Mouse (Mus musculus) spleen, adult 2 months (tissue): ENCODE measurements around the gene Cep95. TPM values are rescaled to one million over a fixed set of nuclear protein-coding genes. Genes with fewer than 3 reads are reported as not detected.

Experiments used
- DNase-seq, 2 experiments: peaks; one replicate each; pipeline versions ENCODE4 v3.0.0 to v3.0.0-alpha.2; 2012 to 2021; ENCODE audit warnings: low spot score in 2 of 2, low read depth in 1 of 2
- H3K27ac ChIP-seq: fragments of 200-500 bp; 2 replicates; pipeline ENCODE4 v1.5.1; 2012; ENCODE audit warnings: low read length, inconsistent platforms; ENCODE audit not compliant: insufficient read depth
- H3K27me3 ChIP-seq: fragments of 200-500 bp; 2 replicates; pipeline ENCODE4 v1.6.1; 2012; ENCODE audit warnings: mild to moderate bottlenecking, moderate library complexity, low read length, inconsistent platforms; ENCODE audit not compliant: control insufficient read depth, insufficient read depth
- H3K36me3 ChIP-seq: fragments of 200-500 bp; 2 replicates; pipeline ENCODE4 v1.6.1; 2012; ENCODE audit warnings: mild to moderate bottlenecking, low read length, inconsistent platforms; ENCODE audit not compliant: control insufficient read depth, insufficient read depth
- H3K4me1 ChIP-seq: fragments of 200-500 bp; 2 replicates; pipeline ENCODE4 v1.6.1; 2011; ENCODE audit warnings: inconsistent platforms; ENCODE audit not compliant: control insufficient read depth, insufficient read depth, insufficient read length
- H3K4me3 ChIP-seq: fragments of 200-500 bp; 2 replicates; pipeline ENCODE4 v1.5.1; 2011; ENCODE audit warnings: mild to moderate bottlenecking, inconsistent platforms; ENCODE audit not compliant: insufficient read depth, insufficient read length; ENCODE audit errors: extremely low read depth
- CTCF ChIP-seq: fragments of 200-500 bp; IDR thresholded peaks from 2 replicates; pipeline ENCODE4 v1.5.1; 2011; ENCODE audit warnings: mild to moderate bottlenecking, inconsistent platforms; ENCODE audit not compliant: insufficient read depth, insufficient read length, insufficient replicate concordance; ENCODE audit errors: extremely low read depth
- POLR2A ChIP-seq: fragments of 200-500 bp; IDR thresholded peaks from 2 replicates; pipeline ENCODE4 v1.6.1; 2011; ENCODE audit warnings: low read depth, low read length, inconsistent platforms
- WGBS: fragments of 180-500 bp; shearing (Covaris S2); methylation state at CpG from one replicate; pipeline ENCODE4 v1.1.7; 2018; 5-methylcytosine and 5-hydroxymethylcytosine counted together
- polyA plus RNA-seq: library from polyadenylated mRNA; depleted of rRNA; stranded (reverse); fragments of >200 nt; gene quantifications from 2 replicates; pipeline ENCODE4 v1.2.3, GENCODE M21; 2012; rRNA removed

Gene Cep95
- polyA plus RNA-seq, 1 experiment = 2.1 TPM

GRCm38 (mm10) chr11:106822911-106823310 is 33.9 kb downstream of the Cep95 start:
- TF ChIP-seq CTCF (no peak), POLR2A (no peak)
- peaks cover 3% of the 10 kb centered on the region; the same call in 1 of the 2 replicates for H3K4me1 ChIP-seq
- WGBS = 88% methylated on average over 5 of the region's 5 CpGs
- no peak for DNase-seq
- H3K4me3 ChIP-seq = no peak overlapping the region
- H3K27ac ChIP-seq = no peak overlapping the region
- peaks cover 25% of the 10 kb centered on the region for H3K36me3 ChIP-seq
- H3K27me3 ChIP-seq = no peaks in the 10 kb centered on the region

DNA sequence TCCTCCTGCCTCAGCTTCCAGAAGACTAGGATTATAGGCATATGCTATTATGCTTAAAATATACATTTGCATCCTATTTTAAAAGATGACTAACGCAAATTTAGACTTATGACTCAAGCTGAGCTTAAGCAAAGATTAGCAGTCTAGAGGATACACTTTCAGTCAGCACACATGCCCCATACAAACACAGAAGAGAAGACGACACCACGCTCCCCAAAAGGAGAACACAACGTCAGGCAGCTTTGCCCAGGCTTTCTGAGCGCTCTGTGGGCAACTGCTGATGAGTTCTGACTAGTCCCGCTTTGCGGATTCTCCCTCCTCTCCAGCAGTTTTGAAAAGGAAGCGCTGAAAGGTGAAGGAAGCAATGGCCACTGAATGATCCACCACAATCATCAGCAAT is 34.7 kb downstream of the Cep95 start:
- Histone ChIP-seq H3K27ac (no peak overlapping the region), H3K4me3 (no peak overlapping the region), H3K27me3 (no peaks in the 10 kb centered on the region), H3K36me3 (peaks cover 24% of the 10 kb centered on the region), H3K4me1 (peaks cover 3% of the 10 kb centered on the region; the same call in 1 of the 2 replicates)
- DNase-seq = no peak
- TF ChIP-seq POLR2A = no peak
- TF ChIP-seq CTCF = no peak
- WGBS = 91% methylated on average over 8 of the region's 8 CpGs

DNA sequence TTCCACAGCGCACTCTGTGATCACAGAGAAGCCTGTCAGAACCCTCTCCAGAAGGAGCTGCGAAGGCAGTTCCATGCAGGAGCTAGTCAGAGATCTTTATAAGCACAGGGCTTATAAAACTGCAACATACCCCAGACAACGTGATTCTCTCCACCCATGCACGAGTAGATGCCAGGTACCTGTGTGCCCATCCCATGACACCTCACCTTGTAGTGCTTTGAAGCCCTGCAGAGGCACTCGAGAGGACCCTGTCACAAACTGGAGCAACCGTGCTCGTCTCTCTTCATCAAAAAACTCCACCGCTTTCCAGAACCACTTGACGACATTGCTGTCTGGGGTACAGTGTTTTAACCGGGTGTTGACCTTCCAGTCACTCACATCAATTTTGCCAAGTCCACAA is 35.4 kb downstream of the Cep95 start:
- H3K27me3 ChIP-seq = no peaks in the 10 kb centered on the region
- peaks cover 21% of the 10 kb centered on the region for H3K36me3 ChIP-seq
- TF ChIP-seq POLR2A = no peak
- no peak for TF ChIP-seq CTCF
- no peak overlapping the region for H3K4me3 ChIP-seq
- H3K4me1 ChIP-seq = peaks cover 3% of the 10 kb centered on the region; the same call in 1 of the 2 replicates
- WGBS = 90% methylated on average over 10 of the region's 10 CpGs
- H3K27ac ChIP-seq = no peak overlapping the region
- no peak for DNase-seq

DNA sequence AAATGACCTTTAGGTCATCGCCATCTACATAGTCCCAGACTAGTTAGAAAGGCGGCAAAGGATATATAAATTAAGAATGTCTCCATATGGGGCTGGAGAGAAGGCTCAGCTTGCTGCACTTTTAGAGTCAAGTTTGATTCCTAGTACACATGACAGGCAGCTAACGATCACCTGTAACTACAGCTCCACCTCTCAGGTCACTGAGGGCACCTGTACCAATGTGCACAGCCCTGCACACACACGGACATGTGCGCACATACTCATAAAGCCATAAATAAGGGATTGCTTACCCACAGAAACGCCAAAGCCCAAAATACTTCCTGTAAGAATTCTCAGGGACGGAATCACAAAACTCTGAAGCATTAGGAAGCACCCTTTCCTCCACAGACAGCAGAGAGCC is 39.0 kb downstream of the Cep95 start:
- Histone ChIP-seq H3K36me3 (peaks cover 17% of the 10 kb centered on the region), H3K27ac (no peak overlapping the region), H3K4me3 (no peak overlapping the region), H3K4me1 (no peaks in the 10 kb centered on the region), H3K27me3 (no peaks in the 10 kb centered on the region)
- no peak for TF ChIP-seq POLR2A
- TF ChIP-seq CTCF = no peak
- 94% methylated on average over 7 of the region's 7 CpGs for WGBS
- DNase-seq = no peak

- H3K4me1 ChIP-seq = no peaks in the 10 kb centered on the region
- H3K36me3 ChIP-seq = peaks cover 26% of the 10 kb centered on the region
- WGBS = 97% methylated on average over 3 of the region's 3 CpGs
- H3K27me3 ChIP-seq = no peaks in the 10 kb centered on the region
- no peak overlapping the region for H3K27ac ChIP-seq
- DNase-seq = no peak
- TF ChIP-seq POLR2A (no peak), CTCF (no peak)
- H3K4me3 ChIP-seq = no peak overlapping the region
Observed at GRCm38 (mm10) chr11:106842002-106842401, 53.0 kb downstream of the Cep95 start.

DNA sequence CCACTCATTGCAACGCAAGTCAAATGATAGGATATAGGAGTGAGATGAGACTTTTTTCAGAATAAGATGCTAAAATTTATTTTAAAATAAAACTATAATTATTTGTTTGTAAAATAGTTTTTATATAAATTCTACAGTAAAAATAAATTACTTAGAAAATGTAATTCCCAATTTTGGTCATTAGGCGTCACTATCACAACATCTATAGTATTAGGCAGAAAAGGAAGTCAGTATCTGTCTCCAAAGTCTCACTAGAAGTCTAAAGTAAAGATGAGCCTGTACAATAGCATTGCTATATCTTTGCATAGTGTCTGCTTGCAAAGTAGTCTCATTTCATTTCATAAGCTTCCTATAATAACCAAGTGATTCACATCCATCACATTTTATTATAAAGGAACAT is 62.4 kb downstream of the Cep95 start:
- H3K4me1 ChIP-seq = no peaks in the 10 kb centered on the region
- TF ChIP-seq CTCF (no peak), POLR2A (no peak)
- H3K36me3 ChIP-seq = peaks cover 19% of the 10 kb centered on the region
- no peaks in the 10 kb centered on the region for H3K27me3 ChIP-seq
- no peak overlapping the region for H3K27ac ChIP-seq
- WGBS = 46% methylated on average over 2 of the region's 2 CpGs
- peak in 1 of 2 experiments; percentile 36 for DNase-seq
- no peak overlapping the region for H3K4me3 ChIP-seq

Other genes with a start within 250 kb of the Cep95 start
- 5.8 and 6.6 TPM in 2 replicates for gene Tex2, start 175.8 kb upstream of the Cep95 start, polyA plus RNA-seq
- 40.3 and 43.5 TPM in 2 replicates for gene Pecam1, start 38.6 kb upstream of the Cep95 start, polyA plus RNA-seq
- 3.3 and 4.2 TPM in 2 replicates for gene Milr1, start 38.0 kb upstream of the Cep95 start, polyA plus RNA-seq
- gene Polg2, start 9.7 kb upstream of the Cep95 start, polyA plus RNA-seq = 7.2 and 9.0 TPM in 2 replicates
- 608 and 672 TPM in 2 replicates for gene Ddx5, start 67 bp upstream of the Cep95 start, polyA plus RNA-seq
- gene Smurf2, start 131.5 kb downstream of the Cep95 start, polyA plus RNA-seq = 4.9 TPM in 2 replicates
- 16.0 and 16.1 TPM in 2 replicates for gene Kpna2, start 210.3 kb downstream of the Cep95 start, polyA plus RNA-seq
- 0.91 and 1.8 TPM in 2 replicates for gene 1810010H24Rik, start 236.4 kb downstream of the Cep95 start, polyA plus RNA-seq